Mouse (Mus musculus): ENCODE measurements around the gene Optn.

GRCm38 (mm10) chr2:4975807-4976206 is 88.0 kb downstream of the Optn start, which contains the start of gene Ucma:
- TF ChIP-seq POLR2A (IDR thresholded peaks at IDR 0.05; ENCODE audit: extremely low read depth, insufficient read depth, low read length): no peak
- TF ChIP-seq CTCF (IDR thresholded peaks at IDR 0.05; ENCODE audit: extremely low read depth, insufficient read depth, low read length): no peak
